Mouse (Mus musculus) cerebellum, postnatal 14 days (tissue): ENCODE data around the gene Scgb1c1.
"Not testable (repeated sequence)": the region's sequence is repeated elsewhere in the genome, so short reads cannot be mapped to it uniquely, and the experiment has no call there.

Experiments
- DNase-seq, 2 experiments: peaks; one replicate each; pipeline ENCODE4 v3.0.0; 2021; ENCODE audit warnings: mixed read lengths in 2 of 2

Gene Scgb1c1

DNA sequence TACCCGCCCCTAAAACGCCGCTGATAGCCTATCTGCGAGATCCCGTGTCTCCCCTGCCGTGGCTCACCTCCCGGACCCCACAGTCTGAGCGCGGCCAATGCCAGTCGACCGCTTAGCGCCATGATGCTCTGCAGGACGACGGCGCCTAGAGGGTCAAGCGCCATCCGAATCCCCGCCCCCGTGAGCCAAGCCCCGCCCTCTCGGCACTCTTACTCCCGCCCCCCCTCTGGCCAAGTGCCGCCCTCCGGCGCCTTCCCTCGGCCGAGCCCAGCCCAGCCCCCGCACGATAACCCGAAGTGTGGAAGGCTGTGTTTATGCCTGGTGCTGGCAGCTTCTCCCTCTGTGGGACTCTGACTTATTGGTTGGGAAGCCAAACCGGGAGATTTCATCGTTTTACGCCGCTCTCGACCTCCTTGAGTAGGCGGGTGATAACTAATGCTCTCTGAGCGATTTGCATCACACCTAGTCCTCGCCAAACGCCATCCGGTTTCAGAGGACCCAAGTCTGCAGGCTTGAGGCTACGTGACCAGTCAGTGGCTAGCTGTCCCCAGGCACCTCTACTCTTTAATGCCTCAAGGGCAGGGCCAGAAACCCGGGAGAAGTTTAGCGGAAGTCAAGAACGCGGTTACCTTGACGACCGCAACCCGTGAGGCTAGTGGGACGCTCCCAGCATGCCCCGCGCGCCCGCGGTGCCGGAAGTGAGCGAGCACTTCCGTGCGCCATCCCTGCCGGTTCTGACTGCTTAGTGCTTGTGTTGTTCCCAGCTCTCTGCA is 36.5 kb downstream of the Scgb1c1 start, which contains the start of the genes Psmd13 and Sirt3:
TSS of gene Psmd13 (plus strand) at position 273 of the 773 bp plus-strand sequence.
TSS of gene Sirt3 (minus strand) at position 614 of the 773 bp plus-strand sequence.
- DNase-seq: peak; percentile 96 to 97

- DNase-seq: no peak
Measured at GRCm38 (mm10) chr7:140882469-140882803, 37.1 kb downstream of the Scgb1c1 start.

GRCm38 (mm10) chr7:140890636-140891035 is 45.3 kb downstream of the Scgb1c1 start:
- DNase-seq: not testable (repeated sequence)

DNA sequence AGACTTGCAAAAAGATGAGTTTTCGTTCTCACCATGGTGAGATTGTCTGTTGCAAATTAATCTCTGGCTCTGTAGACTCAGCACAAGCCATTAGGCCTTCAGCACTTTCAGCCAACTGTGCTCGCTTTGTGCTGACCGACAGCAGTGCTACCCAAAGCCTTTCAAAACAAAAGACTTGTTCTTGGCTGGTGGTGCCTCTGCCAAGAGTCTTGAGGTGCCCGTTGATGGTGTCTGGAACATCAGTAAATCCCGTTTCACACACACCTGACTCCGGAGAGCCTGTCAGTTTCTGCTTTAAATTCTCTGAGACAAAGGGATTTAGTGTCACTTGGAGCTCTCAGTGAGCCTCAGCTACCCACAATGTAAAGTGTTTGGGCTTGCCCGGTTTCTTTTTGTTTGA is 48.7 kb downstream of the Scgb1c1 start:
- no peak for DNase-seq

DNA sequence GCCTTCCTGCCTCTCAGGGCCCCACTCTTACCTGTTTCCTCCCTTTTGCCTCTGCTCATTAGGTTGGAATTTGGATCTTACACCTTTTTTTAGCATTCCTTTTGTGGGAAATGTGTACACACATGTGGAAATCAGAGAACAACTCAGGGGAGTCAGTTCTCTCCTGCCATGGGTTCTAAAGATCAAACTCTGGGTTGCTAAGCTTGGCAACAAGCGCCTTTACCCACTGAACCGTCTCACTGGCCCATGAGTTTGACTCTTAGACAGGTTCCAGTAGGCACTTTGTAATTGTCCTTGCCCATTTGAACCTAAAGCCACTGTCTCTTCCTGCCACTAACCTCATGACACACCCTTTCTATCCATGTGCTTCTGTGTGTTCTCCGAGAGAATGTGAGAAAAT is 49.3 kb downstream of the Scgb1c1 start:
- DNase-seq: no peak
